Mouse (Mus musculus) right cerebral cortex, adult 2 months (tissue): ENCODE data around the gene Lair1.
"Not testable (repeated sequence)": the region's sequence is repeated elsewhere in the genome, so short reads cannot be mapped to it uniquely, and the experiment has no call there.

Source experiments
- DNase-seq, 2 experiments: peaks; one replicate each; pipeline ENCODE4 v3.0.0; 2021 to 2022; ENCODE audit warnings: low spot score in 2 of 2

The Lair1 gene

GRCm38 (mm10) chr7:4063013-4063412 is at the start of gene Lair1:
Gene Lair1, minus strand, starts transcription at chr7:4063204.
- DNase-seq = peak in 1 of 2 experiments; percentile 17

GRCm38 (mm10) chr7:4111766-4112165 is 48.8 kb upstream of the Lair1 start:
- peak in 1 of 2 experiments; percentile 33 for DNase-seq

- DNase-seq = peak in 1 of 2 experiments; percentile 42
These were observed 40.4 kb upstream of the Lair1 start for GRCm38 (mm10) chr7:4103411-4103810.

- DNase-seq = no peak
These were observed 38.1 kb upstream of the Lair1 start for GRCm38 (mm10) chr7:4101144-4101543.

- no peak for DNase-seq
These were observed 35.8 kb upstream of the Lair1 start for GRCm38 (mm10) chr7:4098832-4099231.

- DNase-seq = no peak
These were observed 35.3 kb upstream of the Lair1 start for GRCm38 (mm10) chr7:4098301-4098700.

GRCm38 (mm10) chr7:4091170-4091569 is 28.2 kb upstream of the Lair1 start:
- DNase-seq = no peak

- no peak for DNase-seq
These were observed 25.7 kb upstream of the Lair1 start for GRCm38 (mm10) chr7:4088679-4089078.

GRCm38 (mm10) chr7:4087896-4088480 is 25.0 kb upstream of the Lair1 start:
- peak; percentile 65 to 72 for DNase-seq

- DNase-seq = peak; percentile 60 to 67
These were observed 24.4 kb upstream of the Lair1 start for GRCm38 (mm10) chr7:4087238-4087895.

GRCm38 (mm10) chr7:4085562-4085961 is 22.6 kb upstream of the Lair1 start:
- no peak for DNase-seq

GRCm38 (mm10) chr7:4084161-4084560 is 21.2 kb upstream of the Lair1 start:
- no peak for DNase-seq

GRCm38 (mm10) chr7:4082804-4083203 is 19.8 kb upstream of the Lair1 start:
- no peak for DNase-seq

GRCm38 (mm10) chr7:4081706-4082105 is 18.7 kb upstream of the Lair1 start:
- DNase-seq = no peak

GRCm38 (mm10) chr7:4080552-4080951 is 17.5 kb upstream of the Lair1 start:
- DNase-seq = no peak

- no peak for DNase-seq
These were observed 16.5 kb upstream of the Lair1 start for GRCm38 (mm10) chr7:4079511-4079910.

- DNase-seq = no peak
These were observed 10.1 kb upstream of the Lair1 start for GRCm38 (mm10) chr7:4073144-4073543.

- no peak for DNase-seq
These were observed 8.1 kb upstream of the Lair1 start for GRCm38 (mm10) chr7:4071066-4071465.

GRCm38 (mm10) chr7:4063714-4064425 is 866 bp upstream of the Lair1 start:
- DNase-seq = no peak

- not testable (repeated sequence) for DNase-seq
These were observed 2.3 kb downstream of the Lair1 start for GRCm38 (mm10) chr7:4060602-4061188.

GRCm38 (mm10) chr7:4026794-4027421 is 36.1 kb downstream of the Lair1 start:
- peak; percentile 22 to 34 for DNase-seq

- DNase-seq = not testable (repeated sequence)
These were observed 58.4 kb downstream of the Lair1 start for GRCm38 (mm10) chr7:4004636-4005035.
